Mouse (Mus musculus): ENCODE measurements around the gene Gstm1. TPM values are rescaled to one million over a fixed set of nuclear protein-coding genes. Genes with fewer than 3 reads are reported as not detected.

Gene Gstm1
- 327 and 376 TPM in 2 replicates for polyA plus RNA-seq (2015; fragmentation: Nextera tagmentation; extraction: Ambion mirVana)

- peak within 1 kb of the TSS; percentile 72 for H3K4me2 ChIP-seq (ENCODE audit: low read depth, low read length)
- H3K9me3 ChIP-seq (ENCODE audit: control insufficient read depth, low read length) = no peaks in the 10 kb centered on the region
- peak within 1 kb of the TSS; percentile 95 for H3K27ac ChIP-seq (ENCODE audit: low read length)
- H3K9ac ChIP-seq (ENCODE audit: low read depth, low read length) = peak within 1 kb of the TSS; percentile 72
- H3K4me1 ChIP-seq (ENCODE audit: control insufficient read depth, insufficient read depth, low read length) = peaks cover 31% of the 10 kb centered on the region
- under 1% methylated on average over 31 of the region's 31 CpGs for WGBS
- H3K27me3 ChIP-seq (replicated peaks; ENCODE audit: control insufficient read depth, insufficient read depth, low read length) = no peaks in the 10 kb centered on the region
- ATAC-seq = peak; percentile 97
- no peaks in the 10 kb centered on the region for H3K36me3 ChIP-seq (ENCODE audit: control insufficient read depth, insufficient read depth, low read length)
- peak within 1 kb of the TSS; percentile 53 for H3K4me3 ChIP-seq (ENCODE audit: low read length)
Measured at GRCm38 (mm10) chr3:108017473-108018189, at the start of gene Gstm1. Gstm1 (minus strand) TSS chr3:108017973.

- H3K4me2 ChIP-seq (ENCODE audit: low read depth, low read length) = no peak overlapping the region
- 59% methylated on average over 6 of the region's 6 CpGs for WGBS
- no peaks in the 10 kb centered on the region for H3K27me3 ChIP-seq (replicated peaks; ENCODE audit: control insufficient read depth, insufficient read depth, low read length)
- peaks cover 13% of the 10 kb centered on the region; the same call in 1 of the 2 replicates for H3K4me1 ChIP-seq (ENCODE audit: control insufficient read depth, insufficient read depth, low read length)
- peak overlapping the region; percentile 20; the same call in 1 of the 2 replicates for H3K27ac ChIP-seq (ENCODE audit: low read length)
- H3K36me3 ChIP-seq (ENCODE audit: control insufficient read depth, insufficient read depth, low read length) = no peaks in the 10 kb centered on the region
- no peaks in the 10 kb centered on the region for H3K9me3 ChIP-seq (ENCODE audit: control insufficient read depth, low read length)
- H3K4me3 ChIP-seq (ENCODE audit: low read length) = no peak overlapping the region
- no peak overlapping the region for H3K9ac ChIP-seq (ENCODE audit: low read depth, low read length)
- ATAC-seq = peak; percentile 39
Measured at GRCm38 (mm10) chr3:108067370-108067934, 49.7 kb upstream of the Gstm1 start.

GRCm38 (mm10) chr3:108065551-108065950 is 47.8 kb upstream of the Gstm1 start:
- Histone ChIP-seq H3K4me2 (ENCODE audit: low read depth, low read length) (no peak overlapping the region), H3K27me3 (replicated peaks; ENCODE audit: control insufficient read depth, insufficient read depth, low read length) (no peaks in the 10 kb centered on the region), H3K4me3 (ENCODE audit: low read length) (no peak overlapping the region), H3K27ac (ENCODE audit: low read length) (no peak overlapping the region), H3K4me1 (ENCODE audit: control insufficient read depth, insufficient read depth, low read length) (peaks cover 11% of the 10 kb centered on the region; the same call in 1 of the 2 replicates), H3K9me3 (ENCODE audit: control insufficient read depth, low read length) (no peaks in the 10 kb centered on the region), H3K36me3 (ENCODE audit: control insufficient read depth, insufficient read depth, low read length) (no peaks in the 10 kb centered on the region), H3K9ac (ENCODE audit: low read depth, low read length) (no peak overlapping the region)
- 78% methylated on average over 9 of the region's 9 CpGs for WGBS
- ATAC-seq = no peak

GRCm38 (mm10) chr3:108064672-108065071 is 46.9 kb upstream of the Gstm1 start:
- H3K27me3 ChIP-seq (replicated peaks; ENCODE audit: control insufficient read depth, insufficient read depth, low read length) = no peaks in the 10 kb centered on the region

GRCm38 (mm10) chr3:108062648-108063047 is 44.9 kb upstream of the Gstm1 start:
- ATAC-seq = no peak
- Histone ChIP-seq H3K4me3 (ENCODE audit: low read length) (no peak overlapping the region), H3K27ac (ENCODE audit: low read length) (no peak overlapping the region), H3K36me3 (ENCODE audit: control insufficient read depth, insufficient read depth, low read length) (no peaks in the 10 kb centered on the region), H3K4me2 (ENCODE audit: low read depth, low read length) (no peak overlapping the region), H3K9me3 (ENCODE audit: control insufficient read depth, low read length) (no peaks in the 10 kb centered on the region), H3K4me1 (ENCODE audit: control insufficient read depth, insufficient read depth, low read length) (no peaks in the 10 kb centered on the region), H3K9ac (ENCODE audit: low read depth, low read length) (no peak overlapping the region), H3K27me3 (replicated peaks; ENCODE audit: control insufficient read depth, insufficient read depth, low read length) (no peaks in the 10 kb centered on the region)
- 79% methylated on average over 8 of the region's 8 CpGs for WGBS

More at GRCm38 (mm10) chr3:108064672-108065071, 46.9 kb upstream of the Gstm1 start:
- Histone ChIP-seq H3K4me1 (ENCODE audit: control insufficient read depth, insufficient read depth, low read length) (peaks cover 7% of the 10 kb centered on the region; the same call in 1 of the 2 replicates), H3K4me3 (ENCODE audit: low read length) (no peak overlapping the region), H3K27ac (ENCODE audit: low read length) (no peak overlapping the region), H3K4me2 (ENCODE audit: low read depth, low read length) (no peak overlapping the region), H3K9ac (ENCODE audit: low read depth, low read length) (no peak overlapping the region), H3K9me3 (ENCODE audit: control insufficient read depth, low read length) (no peaks in the 10 kb centered on the region), H3K36me3 (ENCODE audit: control insufficient read depth, insufficient read depth, low read length) (no peaks in the 10 kb centered on the region)
- 72% methylated on average over 4 of the region's 4 CpGs for WGBS
- no peak for ATAC-seq

- H3K27me3 ChIP-seq (replicated peaks; ENCODE audit: control insufficient read depth, insufficient read depth, low read length) = no peaks in the 10 kb centered on the region
- H3K9me3 ChIP-seq (ENCODE audit: control insufficient read depth, low read length) = no peaks in the 10 kb centered on the region
- no peaks in the 10 kb centered on the region for H3K36me3 ChIP-seq (ENCODE audit: control insufficient read depth, insufficient read depth, low read length)
- H3K27ac ChIP-seq (ENCODE audit: low read length) = no peak overlapping the region
- no peaks in the 10 kb centered on the region for H3K4me1 ChIP-seq (ENCODE audit: control insufficient read depth, insufficient read depth, low read length)
- H3K4me2 ChIP-seq (ENCODE audit: low read depth, low read length) = peak overlapping the region; percentile 38
- H3K9ac ChIP-seq (ENCODE audit: low read depth, low read length) = no peak overlapping the region; the same call in 1 of the 2 replicates
- 12% methylated on average over 7 of the region's 7 CpGs for WGBS
- ATAC-seq = peak; percentile 37
- H3K4me3 ChIP-seq (ENCODE audit: low read length) = no peak overlapping the region
Measured at GRCm38 (mm10) chr3:108061420-108061819, 43.6 kb upstream of the Gstm1 start.

- whole genome bisulfite sequencing = 87% methylated on average over 5 of the region's 5 CpGs
- H3K9ac ChIP-seq (ENCODE audit: low read depth, low read length) = no peak overlapping the region
- ATAC-seq = no peak
Measured at GRCm38 (mm10) chr3:108050493-108050892, 32.7 kb upstream of the Gstm1 start.

GRCm38 (mm10) chr3:108048306-108048705 is 30.5 kb upstream of the Gstm1 start:
- Histone ChIP-seq H3K27me3 (replicated peaks; ENCODE audit: control insufficient read depth, insufficient read depth, low read length) (no peaks in the 10 kb centered on the region), H3K4me2 (ENCODE audit: low read depth, low read length) (no peak overlapping the region), H3K9ac (ENCODE audit: low read depth, low read length) (no peak overlapping the region), H3K4me1 (ENCODE audit: control insufficient read depth, insufficient read depth, low read length) (peaks cover 7% of the 10 kb centered on the region; the same call in 1 of the 2 replicates), H3K36me3 (ENCODE audit: control insufficient read depth, insufficient read depth, low read length) (no peaks in the 10 kb centered on the region), H3K27ac (ENCODE audit: low read length) (no peak overlapping the region), H3K4me3 (ENCODE audit: low read length) (no peak overlapping the region), H3K9me3 (ENCODE audit: control insufficient read depth, low read length) (no peaks in the 10 kb centered on the region)
- WGBS = 50% methylated on average over 3 of the region's 3 CpGs
- ATAC-seq = no peak

More at GRCm38 (mm10) chr3:108050493-108050892, 32.7 kb upstream of the Gstm1 start:
- no peaks in the 10 kb centered on the region for H3K27me3 ChIP-seq (replicated peaks; ENCODE audit: control insufficient read depth, insufficient read depth, low read length)
- H3K36me3 ChIP-seq (ENCODE audit: control insufficient read depth, insufficient read depth, low read length) = no peaks in the 10 kb centered on the region
- H3K4me1 ChIP-seq (ENCODE audit: control insufficient read depth, insufficient read depth, low read length) = no peaks in the 10 kb centered on the region
- no peak overlapping the region for H3K4me2 ChIP-seq (ENCODE audit: low read depth, low read length)
- no peak overlapping the region for H3K27ac ChIP-seq (ENCODE audit: low read length)
- no peak overlapping the region for H3K4me3 ChIP-seq (ENCODE audit: low read length)
- H3K9me3 ChIP-seq (ENCODE audit: control insufficient read depth, low read length) = no peaks in the 10 kb centered on the region

GRCm38 (mm10) chr3:108046944-108047655 is 29.3 kb upstream of the Gstm1 start:
- Histone ChIP-seq H3K27ac (ENCODE audit: low read length) (peak overlapping the region; percentile 45; the same call in 1 of the 2 replicates), H3K4me3 (ENCODE audit: low read length) (no peak overlapping the region), H3K27me3 (replicated peaks; ENCODE audit: control insufficient read depth, insufficient read depth, low read length) (no peaks in the 10 kb centered on the region), H3K4me2 (ENCODE audit: low read depth, low read length) (no peak overlapping the region), H3K9me3 (ENCODE audit: control insufficient read depth, low read length) (no peaks in the 10 kb centered on the region), H3K4me1 (ENCODE audit: control insufficient read depth, insufficient read depth, low read length) (peaks cover 7% of the 10 kb centered on the region; the same call in 1 of the 2 replicates), H3K36me3 (ENCODE audit: control insufficient read depth, insufficient read depth, low read length) (no peaks in the 10 kb centered on the region), H3K9ac (ENCODE audit: low read depth, low read length) (no peak overlapping the region)
- ATAC-seq = no peak
- WGBS = 70% methylated on average over 2 of the region's 2 CpGs

Measured in intestine, embryonic 16.5 days (tissue).